Mouse (Mus musculus) kidney, embryonic 15.5 days (tissue): ENCODE measurements at regions not wholly inside any gene's neighbourhood (a gene's known extent, or its start where the extent isn't known, plus 50 kb on each side); places are given as distances from the start of the nearest gene placed in this dataset.

ENCODE experiments used
- ATAC-seq: fragments of 200-750 bp; cut with Nextera tagmentation; replicated peaks from 2 replicates; pipeline ENCODE4 v1.8.0; 2017; ENCODE audit warnings: moderate TSS enrichment; ENCODE audit not compliant: low FRiP score
- H3K27ac ChIP-seq: fragments of 300-500 bp; sonication (generic); 2 replicates; pipeline ENCODE4 v1.5.1; 2015; ENCODE audit warnings: mild to moderate bottlenecking, inconsistent platforms
- H3K27me3 ChIP-seq: fragments of 300-500 bp; sonication (generic); 2 replicates; pipeline ENCODE4 v1.6.1; 2015; ENCODE audit warnings: inconsistent platforms
- H3K36me3 ChIP-seq: fragments of 300-500 bp; sonication (generic); 2 replicates; pipeline ENCODE4 v1.6.1; 2015; ENCODE audit warnings: inconsistent platforms
- H3K4me1 ChIP-seq: fragments of 300-500 bp; sonication (generic); 2 replicates; pipeline ENCODE4 v1.6.1; 2015; ENCODE audit warnings: inconsistent platforms
- H3K4me2 ChIP-seq: fragments of 300-500 bp; sonication (generic); 2 replicates; pipeline ENCODE4 v1.6.1; 2015; ENCODE audit warnings: moderate library complexity, mild to moderate bottlenecking, inconsistent platforms
- H3K4me3 ChIP-seq: fragments of 300-500 bp; sonication (generic); replicated peaks from 2 replicates; pipeline ENCODE4 v1.5.1; 2015; ENCODE audit warnings: mild to moderate bottlenecking, inconsistent platforms
- H3K9ac ChIP-seq: fragments of 300-500 bp; sonication (generic); 2 replicates; pipeline ENCODE4 v1.6.1; 2015; ENCODE audit warnings: mild to moderate bottlenecking, inconsistent platforms
- H3K9me3 ChIP-seq: fragments of 300-500 bp; sonication (generic); replicated peaks from 2 replicates; pipeline ENCODE4 v1.6.1; 2016; ENCODE audit warnings: inconsistent platforms
- WGBS: fragments of 180-500 bp; shearing (Covaris S2); methylation state at CpG from one replicate; pipeline ENCODE4 v1.1.7; 2015; ENCODE audit warnings: mixed read lengths; 5-methylcytosine and 5-hydroxymethylcytosine counted together

- 75% methylated on average over 4 of the region's 4 CpGs for WGBS
- Histone ChIP-seq H3K4me3 (no peak overlapping the region), H3K27ac (no peak overlapping the region), H3K27me3 (no peaks in the 10 kb centered on the region), H3K9ac (no peak overlapping the region), H3K4me2 (no peak overlapping the region), H3K36me3 (no peaks in the 10 kb centered on the region), H3K4me1 (no peaks in the 10 kb centered on the region), H3K9me3 (no peaks in the 10 kb centered on the region)
- ATAC-seq = no peak
Measured at GRCm38 (mm10) chr14:79890280-79890679, 93.6 kb upstream of the Olfm4 start.

GRCm38 (mm10) chr14:79883487-79883886, 100.4 kb upstream of the Olfm4 start:
- 66% methylated on average over 7 of the region's 7 CpGs for WGBS
- no peaks in the 10 kb centered on the region for H3K36me3 ChIP-seq
- H3K27ac ChIP-seq = no peak overlapping the region
- H3K9ac ChIP-seq = no peak overlapping the region
- peaks cover 11% of the 10 kb centered on the region for H3K4me1 ChIP-seq
- H3K27me3 ChIP-seq = no peaks in the 10 kb centered on the region
- no peak overlapping the region for H3K4me3 ChIP-seq
- no peak for ATAC-seq
- H3K9me3 ChIP-seq = no peaks in the 10 kb centered on the region
- H3K4me2 ChIP-seq = no peak overlapping the region

- Histone ChIP-seq H3K36me3 (no peaks in the 10 kb centered on the region), H3K4me2 (no peak overlapping the region), H3K27ac (no peak overlapping the region), H3K4me1 (peaks cover 11% of the 10 kb centered on the region), H3K9ac (no peak overlapping the region), H3K27me3 (no peaks in the 10 kb centered on the region), H3K9me3 (no peaks in the 10 kb centered on the region), H3K4me3 (no peak overlapping the region)
- no peak for ATAC-seq
- 18% methylated on average over 9 of the region's 9 CpGs for WGBS
Measured at GRCm38 (mm10) chr14:79881726-79882125, 102.2 kb upstream of the Olfm4 start.

- Histone ChIP-seq H3K4me3 (no peak overlapping the region), H3K9ac (no peak overlapping the region), H3K9me3 (no peaks in the 10 kb centered on the region), H3K27ac (no peak overlapping the region), H3K27me3 (no peaks in the 10 kb centered on the region; the same call in 1 of the 2 replicates), H3K36me3 (no peaks in the 10 kb centered on the region), H3K4me2 (no peak overlapping the region), H3K4me1 (peaks cover 11% of the 10 kb centered on the region)
- no peak for ATAC-seq
- 41% methylated on average over 5 of the region's 5 CpGs for WGBS
Measured at GRCm38 (mm10) chr14:79880065-79880755, 103.7 kb upstream of the Olfm4 start.

- WGBS = 73% methylated on average over 11 of the region's 11 CpGs
- no peak for ATAC-seq
Measured at GRCm38 (mm10) chr14:79879333-79880035, 104.4 kb upstream of the Olfm4 start.

GRCm38 (mm10) chr14:79878285-79879019, 105.4 kb upstream of the Olfm4 start:
- Histone ChIP-seq H3K4me1 (peaks cover 11% of the 10 kb centered on the region), H3K9me3 (no peaks in the 10 kb centered on the region), H3K9ac (no peak overlapping the region), H3K36me3 (no peaks in the 10 kb centered on the region), H3K4me3 (no peak overlapping the region), H3K27me3 (no peaks in the 10 kb centered on the region; the same call in 1 of the 2 replicates), H3K4me2 (no peak overlapping the region), H3K27ac (no peak overlapping the region)
- no peak for ATAC-seq
- 79% methylated on average over 17 of the region's 17 CpGs for WGBS

More at GRCm38 (mm10) chr14:79879333-79880035, 104.4 kb upstream of the Olfm4 start:
- Histone ChIP-seq H3K27me3 (no peaks in the 10 kb centered on the region; the same call in 1 of the 2 replicates), H3K27ac (no peak overlapping the region), H3K9me3 (no peaks in the 10 kb centered on the region), H3K9ac (no peak overlapping the region), H3K4me3 (no peak overlapping the region), H3K4me1 (peaks cover 11% of the 10 kb centered on the region), H3K36me3 (no peaks in the 10 kb centered on the region), H3K4me2 (no peak overlapping the region)

- H3K4me3 ChIP-seq = no peak overlapping the region
- peaks cover 5% of the 10 kb centered on the region for H3K4me1 ChIP-seq
- no peaks in the 10 kb centered on the region for H3K36me3 ChIP-seq
- H3K4me2 ChIP-seq = no peak overlapping the region
- ATAC-seq = peak; percentile 72
- no peak overlapping the region for H3K9ac ChIP-seq
- H3K27ac ChIP-seq = no peak overlapping the region
- WGBS = 23% methylated on average over 13 of the region's 13 CpGs
- H3K9me3 ChIP-seq = no peaks in the 10 kb centered on the region
- H3K27me3 ChIP-seq = no peaks in the 10 kb centered on the region; the same call in 1 of the 2 replicates
Measured at GRCm38 (mm10) chr14:79873062-79873461, 102.0 kb upstream of the Pcdh8 start.

GRCm38 (mm10) chr14:79872430-79872829, 101.3 kb upstream of the Pcdh8 start:
- no peak overlapping the region for H3K4me2 ChIP-seq
- no peak overlapping the region for H3K4me3 ChIP-seq
- no peak overlapping the region for H3K9ac ChIP-seq
- H3K9me3 ChIP-seq = no peaks in the 10 kb centered on the region
- H3K27ac ChIP-seq = no peak overlapping the region
- no peaks in the 10 kb centered on the region; the same call in 1 of the 2 replicates for H3K27me3 ChIP-seq
- no peaks in the 10 kb centered on the region for H3K36me3 ChIP-seq
- H3K4me1 ChIP-seq = peaks cover 5% of the 10 kb centered on the region
- WGBS = 3% methylated on average over 1 of the region's 1 CpGs
- no peak for ATAC-seq

GRCm38 (mm10) chr14:79869325-79869724, 98.2 kb upstream of the Pcdh8 start:
- Histone ChIP-seq H3K9ac (no peak overlapping the region), H3K36me3 (no peaks in the 10 kb centered on the region), H3K4me3 (no peak overlapping the region), H3K4me1 (peaks cover 5% of the 10 kb centered on the region), H3K27ac (no peak overlapping the region), H3K27me3 (no peaks in the 10 kb centered on the region), H3K9me3 (no peaks in the 10 kb centered on the region), H3K4me2 (no peak overlapping the region)
- WGBS = 64% methylated on average over 1 of the region's 1 CpGs
- no peak for ATAC-seq

- 89% methylated on average over 7 of the region's 7 CpGs for WGBS
Measured at GRCm38 (mm10) chr14:79856245-79856644, 85.1 kb upstream of the Pcdh8 start.

GRCm38 (mm10) chr14:79854216-79854615, 83.1 kb upstream of the Pcdh8 start:
- Histone ChIP-seq H3K4me1 (peaks cover 9% of the 10 kb centered on the region; the same call in 1 of the 2 replicates), H3K4me3 (no peak overlapping the region), H3K9me3 (no peaks in the 10 kb centered on the region), H3K27ac (no peak overlapping the region), H3K9ac (no peak overlapping the region), H3K4me2 (no peak overlapping the region), H3K36me3 (no peaks in the 10 kb centered on the region), H3K27me3 (no peaks in the 10 kb centered on the region)
- WGBS = 83% methylated on average over 5 of the region's 5 CpGs
- no peak for ATAC-seq

More at GRCm38 (mm10) chr14:79856245-79856644, 85.1 kb upstream of the Pcdh8 start:
- Histone ChIP-seq H3K9me3 (no peaks in the 10 kb centered on the region), H3K27ac (no peak overlapping the region), H3K36me3 (no peaks in the 10 kb centered on the region), H3K27me3 (no peaks in the 10 kb centered on the region), H3K4me3 (no peak overlapping the region), H3K4me1 (peaks cover 2% of the 10 kb centered on the region; the same call in 1 of the 2 replicates), H3K4me2 (no peak overlapping the region), H3K9ac (no peak overlapping the region)
- ATAC-seq = no peak

GRCm38 (mm10) chr14:79852683-79853082, 81.6 kb upstream of the Pcdh8 start:
- no peak overlapping the region for H3K4me2 ChIP-seq
- H3K36me3 ChIP-seq = no peaks in the 10 kb centered on the region
- no peak overlapping the region for H3K9ac ChIP-seq
- peaks cover 9% of the 10 kb centered on the region; the same call in 1 of the 2 replicates for H3K4me1 ChIP-seq
- WGBS = 55% methylated on average over 10 of the region's 10 CpGs
- no peaks in the 10 kb centered on the region for H3K9me3 ChIP-seq
- no peaks in the 10 kb centered on the region for H3K27me3 ChIP-seq
- no peak for ATAC-seq
- H3K4me3 ChIP-seq = no peak overlapping the region
- H3K27ac ChIP-seq = no peak overlapping the region
